Mouse (Mus musculus) urinary bladder, postnatal 4 days (tissue): Measurements from ENCODE around the gene Gad1.
A peak's percentile ranks its signal among the peaks of the same experiment; 100 is the strongest.

Experiments used
- DNase-seq, 2 experiments: peaks; one replicate each; pipeline ENCODE4 v3.0.0; 2021 to 2022; ENCODE audit warnings: low spot score in 2 of 2

The Gad1 gene

DNA sequence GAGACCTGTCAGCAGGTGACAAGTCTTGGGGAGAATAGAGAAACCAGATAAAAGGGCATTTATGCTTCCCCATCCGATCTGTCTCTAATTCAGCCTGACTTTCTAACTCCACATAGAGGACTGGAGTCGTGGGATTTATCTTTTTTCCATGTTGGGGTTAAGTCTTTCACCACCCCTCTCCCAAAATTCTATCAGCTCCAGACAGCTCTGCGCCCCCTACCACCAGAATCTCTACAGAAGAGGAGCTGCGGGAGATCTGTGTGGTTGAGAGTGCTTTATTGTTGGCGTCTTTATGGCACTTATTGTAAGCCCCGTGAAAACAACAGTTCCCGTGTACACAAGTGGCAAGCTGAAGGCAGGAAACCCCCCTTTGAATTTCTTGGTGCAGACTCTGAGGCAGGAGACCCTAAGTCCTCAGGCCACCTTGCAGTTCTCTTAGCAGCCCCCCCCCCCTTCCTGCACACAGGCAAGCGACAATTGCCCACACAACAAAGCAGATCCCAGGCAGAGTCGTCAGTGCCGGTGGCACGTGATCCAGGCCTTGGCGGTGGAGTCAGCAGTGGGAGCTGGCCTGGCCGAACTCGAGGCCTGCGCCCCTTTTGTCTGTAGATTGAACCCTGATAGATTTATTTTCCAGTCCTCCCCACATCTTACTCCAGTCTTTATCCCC is 11.9 kb downstream of the Gad1 start:
- DNase-seq = no peak

DNA sequence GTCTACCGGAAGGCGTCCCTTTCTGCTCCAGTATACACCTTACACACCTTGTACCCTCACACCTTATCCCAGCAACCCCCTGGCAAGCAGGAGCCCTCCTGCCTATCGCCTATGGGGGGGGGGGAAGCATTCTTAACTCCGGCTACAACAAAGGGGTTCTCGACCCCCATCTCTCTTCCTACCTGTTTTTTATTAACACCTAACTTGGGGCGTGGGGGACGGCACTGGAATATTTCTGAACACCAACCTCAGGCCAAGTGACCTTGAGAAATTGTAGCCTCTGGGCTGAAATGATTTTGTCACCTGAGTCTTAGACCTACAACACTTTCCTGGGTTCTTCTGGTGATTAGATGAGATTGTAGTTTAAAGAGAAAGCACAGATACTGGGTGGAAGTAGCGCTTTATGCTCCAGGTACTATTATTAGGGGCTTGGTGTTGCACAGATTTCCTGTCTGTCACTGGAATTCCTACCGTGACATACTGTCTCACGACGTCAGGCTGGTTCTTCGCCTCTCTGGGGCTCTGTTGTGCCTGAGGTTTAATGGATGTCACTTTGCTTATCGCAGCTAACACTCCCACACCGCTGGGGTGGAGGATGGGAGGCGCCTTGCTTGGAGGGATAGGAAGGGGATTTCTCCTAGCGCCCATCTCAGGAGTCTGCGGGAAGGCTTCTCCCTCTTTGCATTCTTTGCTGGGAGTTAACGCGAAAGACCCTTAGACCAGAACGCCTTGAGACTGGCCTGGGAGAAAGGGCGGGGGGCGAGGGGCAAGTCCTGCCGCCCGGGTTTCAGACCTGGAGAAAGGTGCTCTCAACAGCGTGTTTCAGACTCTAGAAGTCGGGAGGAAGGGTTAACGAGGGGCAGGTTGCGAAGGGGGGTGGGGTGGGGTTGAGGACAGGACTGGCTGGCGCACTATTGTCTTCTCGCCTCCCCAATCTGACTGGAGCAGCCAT is 13.1 kb downstream of the Gad1 start:
- peak in 1 of 2 experiments; percentile 50 for DNase-seq

DNA sequence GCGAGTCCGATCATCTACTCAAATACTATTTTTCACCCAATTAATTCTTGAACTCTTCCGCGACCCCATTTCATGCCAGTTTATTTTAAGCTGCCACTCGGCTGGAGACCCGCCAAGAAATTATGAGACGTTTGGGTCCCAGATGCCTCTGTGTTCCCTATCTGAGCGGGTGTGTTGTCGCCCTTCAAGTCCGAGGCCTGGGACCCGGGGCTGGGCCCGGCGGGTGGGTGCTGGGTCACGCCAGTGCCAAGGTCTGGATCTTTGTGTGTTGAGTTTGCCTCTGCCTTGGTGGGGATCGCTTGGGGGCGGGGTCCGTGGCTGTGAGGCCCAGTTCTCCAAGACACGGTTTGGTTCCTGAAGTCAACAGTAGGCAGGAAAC is 13.7 kb downstream of the Gad1 start:
- no peak for DNase-seq

DNA sequence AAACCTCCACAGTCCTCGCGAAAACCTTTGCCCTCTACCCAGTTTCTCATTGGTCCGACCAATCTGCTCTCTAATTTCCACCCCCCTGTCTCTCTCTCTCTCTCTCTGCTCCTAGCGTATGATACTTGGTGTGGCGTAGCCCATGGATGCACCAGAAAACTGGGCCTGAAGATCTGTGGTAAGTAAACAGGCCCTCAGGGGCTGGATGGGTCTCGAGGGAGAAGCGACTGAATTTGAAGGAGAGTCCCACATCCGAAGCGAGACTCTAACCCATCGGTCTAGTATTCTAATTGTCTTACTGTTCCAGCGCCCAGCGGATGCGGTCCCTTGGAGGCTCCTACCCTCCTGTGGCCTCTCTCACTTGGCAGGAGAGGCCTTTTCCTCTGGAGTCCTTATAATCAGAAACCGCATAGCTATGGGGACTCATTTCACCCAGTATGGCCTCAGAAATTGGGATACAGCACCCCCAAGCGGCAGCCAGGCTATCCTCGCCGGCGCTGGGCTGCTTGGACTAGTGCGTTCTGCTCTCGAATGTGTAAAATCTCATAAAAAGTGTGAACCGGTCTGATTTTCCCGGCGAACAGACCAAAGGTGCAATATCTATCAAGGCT is 14.3 kb downstream of the Gad1 start:
- no peak for DNase-seq

DNA sequence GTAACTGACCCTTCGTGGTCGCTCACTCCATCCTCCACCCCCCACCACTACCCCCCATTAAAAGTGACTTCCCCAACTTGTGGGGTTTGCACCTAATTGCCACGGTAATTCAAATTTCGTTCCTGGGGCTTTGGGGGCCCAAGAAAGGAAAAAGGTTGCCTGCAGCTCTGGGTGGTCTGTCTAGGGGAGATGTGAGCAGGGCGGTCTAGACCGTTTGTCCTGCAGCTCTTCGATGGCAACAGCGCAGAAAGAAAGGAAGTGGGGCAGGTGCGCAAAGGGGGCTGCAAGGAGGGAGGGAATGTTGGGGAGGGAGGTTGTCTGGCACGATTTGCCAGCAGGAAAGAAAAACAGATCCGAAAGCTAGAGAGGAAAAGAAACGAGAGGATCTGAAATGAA is 14.8 kb downstream of the Gad1 start:
- no peak for DNase-seq

DNA sequence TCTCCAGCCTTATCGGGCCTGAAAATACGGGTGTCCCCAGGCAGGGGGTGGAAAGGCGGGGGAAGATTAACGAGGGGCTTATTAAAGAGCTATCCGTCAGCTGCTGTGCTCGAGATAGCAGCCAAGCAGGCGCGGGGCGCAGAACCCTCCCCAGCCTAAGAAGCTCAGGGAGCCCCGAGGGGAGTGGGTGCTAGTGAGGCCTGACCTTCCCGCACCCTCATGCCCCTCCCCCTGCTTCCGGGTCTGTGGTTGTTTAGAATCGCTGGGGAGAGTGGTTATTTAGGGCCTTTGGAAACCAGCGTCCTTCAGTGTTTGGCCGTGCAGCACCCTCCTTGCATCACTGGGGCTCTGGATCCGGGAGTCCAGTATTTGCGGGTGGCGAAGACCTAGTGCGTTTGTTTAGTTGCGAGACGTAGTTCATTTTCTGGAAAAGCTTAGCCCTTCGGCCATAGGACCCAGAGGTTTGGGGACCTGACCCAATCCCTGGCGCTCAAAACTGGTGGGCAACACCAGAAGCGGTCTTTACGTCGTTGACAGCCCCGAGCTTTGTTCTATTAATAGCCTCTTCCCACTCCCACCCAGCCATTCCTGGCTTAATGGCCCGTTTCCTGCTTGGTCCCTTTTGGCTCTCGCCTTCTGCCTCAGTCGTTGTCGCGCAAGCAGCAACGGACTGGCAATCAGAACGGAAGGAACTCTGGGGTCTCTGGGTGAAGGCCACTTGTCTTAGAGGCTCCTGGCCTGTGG is 15.5 kb downstream of the Gad1 start:
- no peak for DNase-seq

DNA sequence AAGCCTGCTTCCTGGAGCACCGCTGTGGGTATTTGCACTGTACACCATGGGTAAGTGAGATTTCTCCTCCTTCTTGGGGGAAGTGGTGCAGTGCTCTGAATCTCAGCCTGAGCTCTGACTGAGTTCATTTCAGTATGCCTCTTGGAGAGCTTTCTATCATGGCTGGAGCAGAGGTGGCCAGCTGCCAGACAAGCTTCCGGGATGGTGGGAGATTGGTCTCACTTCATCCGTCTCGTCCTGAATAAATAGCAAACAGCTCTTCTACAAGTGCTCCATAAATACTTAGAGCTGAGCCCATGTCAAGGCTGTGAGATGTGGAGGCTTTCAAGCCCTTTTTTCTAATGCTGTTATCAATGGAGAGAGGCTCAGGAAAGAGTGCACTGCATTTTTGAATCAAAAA is 18.8 kb downstream of the Gad1 start:
- DNase-seq = no peak

DNA sequence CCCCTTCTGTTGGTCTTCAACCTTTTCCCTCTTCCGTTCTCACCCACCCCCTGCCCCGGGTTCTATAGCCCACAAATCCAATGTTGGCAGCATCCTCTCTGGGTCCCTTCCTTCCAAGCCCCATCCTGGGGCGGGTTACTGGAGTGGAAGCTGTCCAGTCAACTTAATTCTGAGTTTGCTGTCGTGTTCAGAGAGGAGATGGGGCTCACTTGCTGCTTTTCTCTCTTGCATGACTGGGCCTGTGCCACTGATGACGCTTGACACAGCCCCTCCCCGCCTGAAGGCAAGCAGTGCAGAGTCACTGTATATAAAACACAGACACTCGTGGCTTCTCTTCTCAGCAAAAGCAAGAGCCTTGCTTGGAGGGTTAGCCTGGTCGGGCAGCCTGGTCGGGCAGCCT is 19.4 kb downstream of the Gad1 start:
- DNase-seq = no peak

DNA sequence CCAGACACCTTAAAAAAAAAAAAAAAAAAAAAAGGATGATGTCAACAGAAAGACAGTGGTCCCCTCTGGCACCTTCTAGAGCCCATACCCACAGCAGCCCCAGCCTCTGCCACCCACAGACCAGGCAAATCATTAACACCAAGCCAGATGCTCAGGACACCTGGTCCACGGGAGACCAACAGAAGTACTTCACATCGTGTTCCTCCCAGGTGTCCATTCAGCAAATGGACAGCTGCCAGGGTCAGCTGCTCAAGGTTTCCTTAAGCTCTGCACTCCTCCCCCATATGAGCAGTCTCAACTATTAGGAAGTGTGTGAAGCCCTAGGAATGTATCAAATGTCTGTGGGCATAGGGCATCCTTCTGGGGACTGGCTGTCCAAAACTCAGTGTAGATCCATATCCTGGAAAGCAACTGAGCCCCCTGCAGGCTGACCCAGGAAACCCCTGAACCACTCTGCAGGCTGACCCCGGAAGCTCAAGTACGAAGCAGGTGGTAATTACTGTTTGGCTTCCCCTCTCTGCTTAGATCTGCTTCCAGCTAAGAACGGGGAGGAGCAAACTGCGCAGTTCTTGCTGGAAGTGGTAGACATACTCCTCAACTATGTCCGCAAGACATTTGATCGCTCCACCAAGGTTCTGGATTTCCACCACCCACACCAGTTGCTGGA is 20.8 kb downstream of the Gad1 start:
- no peak for DNase-seq

DNA sequence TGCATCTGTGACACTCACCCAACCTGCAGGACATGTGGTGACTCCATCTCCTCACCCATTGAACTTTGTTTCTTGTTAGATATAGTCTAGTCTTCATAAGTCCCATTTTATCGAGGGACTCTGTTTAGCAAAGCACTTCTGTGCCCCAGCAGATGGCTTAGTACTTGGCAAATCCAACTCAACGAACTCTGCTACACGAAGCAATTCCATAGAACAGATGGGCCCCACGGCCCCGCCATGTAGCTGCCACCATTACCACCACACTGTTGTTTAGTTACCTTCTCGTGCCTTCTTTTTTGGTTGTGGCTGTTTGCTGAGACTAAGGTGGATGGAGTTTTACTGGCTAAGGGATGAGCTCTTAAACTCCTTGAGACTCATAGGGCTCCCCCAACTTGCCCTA is 35.3 kb downstream of the Gad1 start:
- DNase-seq = no peak

DNA sequence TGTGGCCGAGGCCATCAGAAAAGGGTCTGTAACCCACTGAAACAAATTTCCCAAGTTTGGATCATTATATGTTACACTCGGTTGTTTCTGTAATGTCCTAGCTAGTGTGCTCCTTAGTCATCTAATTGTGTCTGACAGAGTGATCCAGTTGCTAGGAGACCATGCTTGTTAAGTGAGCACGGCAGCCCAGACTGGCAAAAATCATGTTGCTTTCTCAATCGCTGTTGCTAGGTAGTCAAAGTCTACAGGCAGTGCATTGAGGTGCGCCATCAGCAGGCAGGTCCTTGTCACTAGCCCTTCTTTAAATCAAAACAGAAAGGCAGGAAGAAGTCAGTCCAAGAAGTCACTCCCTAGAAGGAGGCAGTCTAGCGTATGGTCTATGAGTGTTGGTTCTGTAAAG is 39.6 kb downstream of the Gad1 start:
- no peak for DNase-seq

DNA sequence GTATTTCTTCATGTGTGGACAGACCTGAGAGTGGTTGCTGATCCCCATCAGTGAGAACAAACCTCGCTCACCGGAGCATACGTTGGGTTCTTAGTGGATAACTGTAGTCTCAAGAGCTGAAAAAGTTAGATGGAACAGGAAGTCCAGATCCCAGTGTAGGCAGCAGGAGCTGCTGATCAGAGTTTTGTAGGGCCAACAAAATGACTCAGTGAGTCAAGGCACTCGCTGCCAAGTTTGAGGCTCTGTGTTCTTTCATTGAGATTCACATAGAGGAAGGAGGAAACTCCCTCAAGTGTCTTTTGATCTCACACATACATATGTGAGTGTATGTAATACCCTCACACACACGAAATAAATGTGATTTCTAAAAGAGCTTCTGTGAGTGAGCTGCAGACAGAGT is 40.8 kb downstream of the Gad1 start:
- DNase-seq = no peak

DNA sequence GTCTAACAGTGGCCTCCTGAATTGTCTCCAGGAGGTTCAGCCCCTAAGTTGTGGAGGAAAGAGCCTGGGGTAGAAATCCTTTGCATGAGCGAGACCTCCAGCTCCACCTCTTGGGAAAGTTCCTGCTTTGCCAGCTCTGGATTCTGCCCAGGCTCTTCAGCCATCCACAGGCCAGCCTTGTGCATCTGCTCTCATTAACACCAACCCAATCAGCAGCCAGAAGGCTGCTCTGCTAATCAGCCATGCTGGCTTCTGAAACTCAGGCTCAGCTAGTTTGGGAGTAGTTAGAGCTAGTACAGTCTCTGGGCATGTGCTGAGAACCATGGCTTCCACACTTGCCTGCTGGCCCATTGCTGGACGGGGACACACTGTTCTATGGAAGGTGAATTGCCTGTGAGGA is 43.0 kb downstream of the Gad1 start:
- DNase-seq = no peak

DNA sequence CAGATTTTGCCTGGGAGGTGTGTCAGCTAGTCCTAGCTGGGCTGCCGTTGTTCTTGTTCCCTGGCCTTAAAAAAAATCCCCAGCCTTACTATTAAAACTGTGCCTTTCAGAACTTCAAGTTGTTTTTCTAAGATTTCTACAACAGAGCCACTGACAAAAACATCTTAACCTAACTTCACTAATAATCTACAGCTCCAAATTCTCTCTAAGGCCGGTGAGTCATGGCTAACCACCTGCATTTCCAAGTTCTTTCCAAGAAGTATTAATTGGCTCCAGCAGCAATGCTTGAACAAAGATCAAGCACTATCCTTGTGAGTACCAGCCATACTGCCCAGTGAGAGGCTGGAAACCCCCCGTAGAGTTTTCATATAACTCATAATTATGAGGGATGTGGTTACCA is 56.9 kb downstream of the Gad1 start:
- DNase-seq = no peak

DNA sequence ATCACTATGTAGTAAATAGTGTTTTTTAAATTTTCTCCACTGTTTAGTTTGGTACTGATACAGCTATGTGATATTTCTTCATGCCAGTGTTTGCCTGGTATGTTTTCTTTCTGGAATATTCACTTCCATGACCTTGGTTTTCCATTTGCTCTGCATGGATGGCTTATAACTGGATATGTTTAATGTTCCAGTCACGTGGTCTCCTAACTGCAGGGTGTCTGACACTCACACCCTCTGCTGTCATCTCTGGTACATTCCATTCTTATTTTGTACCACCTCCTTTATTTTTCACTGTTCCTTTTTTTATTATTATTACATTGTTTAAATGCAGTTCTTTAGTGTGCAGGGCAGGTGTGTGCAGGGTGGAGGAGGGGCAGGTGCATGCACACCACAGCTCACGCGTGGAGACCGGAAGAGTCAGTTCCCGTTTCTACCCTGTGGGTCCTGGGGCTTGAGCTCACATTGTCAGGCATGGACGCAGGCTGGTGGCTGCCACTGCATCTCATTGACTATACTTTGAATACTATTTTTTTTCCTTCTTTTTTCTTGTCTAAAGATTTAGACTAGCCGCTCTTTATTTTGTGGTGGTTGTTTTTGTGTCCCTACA is 62.0 kb downstream of the Gad1 start:
- no peak for DNase-seq

DNA sequence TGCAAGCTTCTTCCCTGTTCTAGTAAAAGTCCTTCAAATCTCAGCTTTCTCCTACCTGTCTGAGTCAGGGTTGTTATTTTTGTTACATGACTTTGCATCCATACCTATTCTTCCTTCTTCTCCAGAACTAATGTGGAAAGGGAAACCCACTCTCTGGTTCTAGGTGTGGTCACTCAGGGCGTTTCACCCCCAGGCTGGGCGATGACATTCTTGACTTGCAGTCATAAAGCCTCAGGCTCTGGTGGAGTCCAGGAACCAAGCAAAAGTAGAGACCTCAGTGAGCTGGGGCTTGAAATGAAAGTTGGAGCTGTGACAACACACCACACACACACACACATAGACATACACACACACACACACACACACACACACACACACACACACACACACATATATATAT is 63.2 kb downstream of the Gad1 start:
- no peak for DNase-seq

DNA sequence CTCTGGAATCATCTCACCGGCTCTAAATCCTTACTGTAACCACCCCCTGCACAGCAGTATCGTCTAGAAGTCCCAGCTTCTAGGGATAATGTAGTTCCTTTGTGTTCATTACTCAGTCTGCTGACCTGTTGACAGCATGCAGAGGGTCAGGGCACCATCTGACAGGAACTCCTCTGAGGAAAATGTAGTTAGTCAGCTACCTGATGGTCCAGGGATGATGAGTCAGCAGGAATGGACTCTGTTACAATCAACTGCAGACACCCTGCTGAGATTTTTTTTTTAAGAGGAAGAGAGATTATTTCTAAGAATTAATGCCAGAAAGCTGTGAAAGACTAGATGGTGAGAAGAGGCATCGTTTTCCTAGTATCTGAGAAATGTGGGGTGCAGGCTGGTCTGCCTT is 63.7 kb downstream of the Gad1 start:
- no peak for DNase-seq

DNA sequence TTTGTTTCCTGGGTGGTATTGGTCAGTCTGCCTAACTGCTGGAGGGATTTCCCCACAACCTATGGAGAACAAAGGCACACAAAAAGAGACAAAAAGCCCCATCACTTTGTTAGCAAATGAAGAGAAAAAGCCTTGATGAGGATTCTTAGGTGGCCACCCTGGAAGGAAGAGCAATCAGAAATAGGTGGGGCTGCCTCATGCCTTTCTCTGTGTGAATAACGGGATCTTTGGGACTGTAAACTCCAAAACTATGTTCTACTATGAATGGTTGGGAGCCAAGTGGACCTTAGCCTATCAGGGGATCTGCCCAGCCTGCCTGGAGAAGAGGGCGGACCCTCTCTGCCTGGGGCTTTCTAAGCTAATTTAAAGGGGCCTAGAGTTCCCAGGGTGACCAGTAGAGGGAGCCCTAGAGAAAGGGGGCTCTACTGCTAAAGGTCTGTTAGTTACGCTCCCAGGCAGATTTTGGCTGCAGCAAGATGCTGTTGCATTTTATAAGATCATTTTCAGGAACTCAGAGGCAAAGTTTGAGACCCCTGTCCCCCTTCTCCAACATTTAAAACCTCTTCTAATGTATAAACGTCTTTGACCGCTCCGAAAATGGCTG is 66.5 kb downstream of the Gad1 start:
- DNase-seq = no peak

DNA sequence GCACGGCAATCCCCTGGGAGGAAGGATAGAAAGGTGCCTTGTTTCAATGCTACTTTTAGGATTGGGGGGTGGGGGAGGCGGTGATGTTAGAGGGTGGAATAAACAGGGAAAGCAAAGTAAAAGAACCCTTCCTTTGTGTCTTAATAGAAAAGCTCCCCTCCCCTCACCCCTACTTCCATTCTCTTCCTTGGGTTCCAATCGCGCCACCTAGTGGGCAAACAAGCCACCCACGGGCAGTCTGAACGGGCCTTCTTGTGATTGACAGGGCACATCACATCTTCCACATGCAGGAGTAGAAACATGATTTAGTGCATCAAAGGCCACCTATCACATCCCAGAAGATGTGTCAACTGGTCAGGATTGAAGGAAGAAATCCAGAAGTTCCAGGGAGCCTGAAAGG is 67.4 kb downstream of the Gad1 start:
- no peak for DNase-seq

DNA sequence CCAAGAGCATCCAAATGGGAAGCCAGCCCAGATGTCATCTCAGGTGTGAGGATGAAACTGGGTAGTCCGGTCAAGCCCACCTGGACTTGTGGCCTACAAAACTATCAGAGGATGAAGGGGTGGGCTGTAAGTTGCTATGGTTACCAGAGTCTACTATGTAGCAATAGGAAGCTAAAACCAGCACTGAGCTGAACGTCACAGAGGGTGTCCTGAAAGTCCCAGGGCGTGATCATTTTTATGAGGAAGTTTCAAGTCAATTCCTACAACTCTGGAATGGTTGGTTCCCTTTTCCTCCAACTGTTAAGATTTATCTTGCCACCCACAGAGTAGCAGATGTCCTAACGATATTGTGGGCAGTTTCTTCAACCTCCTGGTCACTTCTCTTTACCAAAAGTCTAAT is 69.4 kb downstream of the Gad1 start:
- DNase-seq = no peak

DNA sequence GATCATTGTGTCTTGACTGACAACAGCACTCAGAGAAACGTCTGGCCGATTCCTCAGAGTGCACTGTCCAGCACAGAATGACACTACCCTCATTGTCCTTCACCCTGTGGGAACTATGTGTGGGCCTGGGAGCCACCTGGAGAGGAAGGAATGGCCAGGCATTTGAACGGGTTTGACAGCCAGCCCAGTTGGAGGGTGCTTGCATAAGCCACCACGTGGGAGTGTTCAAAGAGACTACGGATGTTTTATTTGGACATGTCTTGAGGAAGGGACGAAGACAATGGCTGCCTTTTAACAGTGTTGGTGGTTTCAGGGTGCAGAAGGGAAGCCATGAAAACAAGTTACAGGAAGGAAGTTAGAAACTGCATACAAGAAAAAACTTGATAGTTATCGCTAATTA is 72.9 kb downstream of the Gad1 start:
- DNase-seq = no peak
